Mouse (Mus musculus) ES-Bruce4 (cell line): ENCODE results near the gene Slc50a1.

ENCODE experiments used
- CTCF ChIP-seq: IDR thresholded peaks from one replicate; pipeline ENCODE4 v1.8.1; 2011; ENCODE audit warnings: low read depth, low read length
- EP300 ChIP-seq: IDR thresholded peaks from 2 replicates; pipeline ENCODE4 v1.6.1; 2011; ENCODE audit warnings: low read depth, low read length; ENCODE audit not compliant: insufficient read depth

GRCm38 (mm10) chr3:89284261-89284660 is 13.9 kb upstream of the Slc50a1 start:
- TF ChIP-seq CTCF (no peak), EP300 (no peak)
